Mouse (Mus musculus) intestine, embryonic 14.5 days (tissue): ENCODE results near the gene Mast4. TPM values are rescaled to one million over a fixed set of nuclear protein-coding genes. Genes with fewer than 3 reads are reported as not detected.

ENCODE experiments used
- ATAC-seq: fragments of 200-750 bp; cut with Nextera tagmentation; replicated peaks from 2 replicates; pipeline ENCODE4 v1.8.0; 2017; ENCODE audit warnings: low read depth, moderate number of reproducible peaks, moderate TSS enrichment, moderate library complexity; ENCODE audit not compliant: low FRiP score, low TSS enrichment
- DNase-seq: peaks from one replicate; pipeline ENCODE4 v3.0.0-alpha.2; 2018; ENCODE audit warnings: low spot score
- H3K27ac ChIP-seq: fragments of 300-500 bp; sonication (generic); 2 replicates; pipeline ENCODE4 v1.5.1; 2014; ENCODE audit warnings: low read depth, mild to moderate bottlenecking, control low read depth
- H3K27me3 ChIP-seq: fragments of 300-500 bp; sonication (generic); replicated peaks from 2 replicates; pipeline ENCODE4 v1.6.1; 2014; ENCODE audit warnings: low read length, control low read depth; ENCODE audit not compliant: control insufficient read depth, insufficient read depth
- H3K36me3 ChIP-seq: fragments of 300-500 bp; sonication (generic); 2 replicates; pipeline ENCODE4 v1.6.1; 2014; ENCODE audit warnings: low read length, control low read depth; ENCODE audit not compliant: control insufficient read depth, insufficient read depth
- H3K4me1 ChIP-seq: fragments of 300-500 bp; sonication (generic); replicated peaks from 2 replicates; pipeline ENCODE4 v1.6.1; 2014; ENCODE audit warnings: low read length, control low read depth, mixed read lengths; ENCODE audit not compliant: control insufficient read depth, insufficient read depth
- H3K4me2 ChIP-seq: fragments of 300-500 bp; sonication (generic); 2 replicates; pipeline ENCODE4 v1.6.1; 2014; ENCODE audit warnings: low read length
- H3K4me3 ChIP-seq: fragments of 300-500 bp; sonication (generic); 2 replicates; pipeline ENCODE4 v1.5.1; 2014; ENCODE audit warnings: low read depth, low read length, control low read depth, mixed read lengths
- H3K9ac ChIP-seq: fragments of 300-500 bp; sonication (generic); 2 replicates; pipeline ENCODE4 v1.6.1; 2014; ENCODE audit warnings: mild to moderate bottlenecking, low read length
- H3K9me3 ChIP-seq: fragments of 300-500 bp; sonication (generic); 2 replicates; pipeline ENCODE4 v1.6.1; 2016; ENCODE audit warnings: low read length, control low read depth; ENCODE audit not compliant: control insufficient read depth
- WGBS: fragments of 180-500 bp; shearing (Covaris S2); extraction: QIAGEN DNeasy Blood & Tissue Kit; methylation state at CpG from one replicate; pipeline ENCODE4 v1.1.7; 2014; 5-methylcytosine and 5-hydroxymethylcytosine counted together
- polyA plus RNA-seq: library from polyadenylated mRNA; unstranded; fragments of >200 nt; fragmentation: Nextera tagmentation; extraction: Ambion mirVana; gene quantifications from 2 replicates; pipeline ENCODE4 v1.2.1, GENCODE M21; 2014

Mast4 gene
- polyA plus RNA-seq, 1 experiment from 2014 or later: 31.9 TPM

DNA sequence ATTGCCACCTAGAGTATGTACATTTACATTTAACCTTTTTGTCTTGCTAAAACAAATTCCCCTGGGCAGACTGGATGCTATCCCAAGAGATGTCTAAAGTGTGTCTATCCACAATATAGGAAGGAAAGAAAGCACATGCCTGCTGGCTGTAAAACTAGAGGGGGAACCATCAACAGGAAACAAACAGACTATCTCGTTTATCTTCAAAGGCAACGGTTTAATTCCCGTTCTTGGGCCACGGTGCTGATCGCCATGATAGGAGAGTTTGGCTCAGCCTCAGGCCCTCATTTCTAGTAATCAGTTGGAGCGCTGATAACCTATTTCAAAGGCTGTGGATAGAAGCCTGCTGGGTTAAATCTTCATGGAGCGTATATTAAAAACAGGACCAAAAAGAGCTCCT, 567.2 kb downstream of the Mast4 start:
- no peak overlapping the region for H3K27ac ChIP-seq
- no peak overlapping the region for H3K4me3 ChIP-seq
- H3K27me3 ChIP-seq: no peaks in the 10 kb centered on the region
- H3K9me3 ChIP-seq: no peaks in the 10 kb centered on the region
- H3K4me1 ChIP-seq: no peaks in the 10 kb centered on the region
- ATAC-seq: no peak
- WGBS: 89% methylated on average over 7 of the region's 7 CpGs
- no peak overlapping the region for H3K4me2 ChIP-seq
- no peak for DNase-seq
- peaks cover 54% of the 10 kb centered on the region for H3K36me3 ChIP-seq
- H3K9ac ChIP-seq: no peak overlapping the region

DNA sequence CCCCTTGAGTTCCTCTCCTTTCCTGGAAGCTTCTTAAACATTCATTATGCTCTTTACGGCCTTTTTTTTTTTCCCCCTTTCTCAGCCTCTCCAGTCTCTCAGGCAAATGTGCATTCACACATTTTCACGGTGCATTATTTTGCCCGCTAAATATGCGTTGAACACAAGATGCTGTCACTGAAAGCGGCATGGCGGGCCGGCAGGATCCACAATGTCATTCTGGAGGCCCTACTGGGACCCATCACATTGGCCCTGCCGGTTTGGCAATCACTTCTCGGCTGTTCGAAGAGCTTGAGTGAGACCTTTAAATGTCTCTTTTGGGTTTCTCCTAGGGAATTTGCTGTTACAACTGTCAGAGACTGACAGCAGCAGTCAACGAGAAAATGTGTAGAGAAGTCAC, 569.1 kb downstream of the Mast4 start:
- H3K36me3 ChIP-seq: peaks cover 53% of the 10 kb centered on the region

DNA sequence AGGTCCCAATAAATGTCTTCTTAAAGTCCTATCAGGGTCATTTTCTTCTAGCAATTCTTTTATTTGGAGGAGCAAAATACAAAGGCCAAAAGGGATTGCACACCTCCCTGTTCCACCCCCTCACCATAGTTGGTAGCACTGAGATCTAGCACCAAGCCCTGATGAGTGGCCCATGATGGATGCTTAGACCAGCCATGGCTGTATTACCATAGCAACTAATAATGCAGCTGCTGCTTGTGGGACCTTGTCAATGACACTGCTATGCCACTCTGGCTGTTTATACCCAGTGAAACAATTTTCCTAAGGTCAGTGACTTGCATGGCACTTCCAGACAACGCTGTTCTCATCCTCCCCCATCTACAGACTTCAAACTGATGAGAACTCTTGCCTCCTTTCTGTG, 570.1 kb downstream of the Mast4 start:
- Histone ChIP-seq H3K27ac (no peak overlapping the region), H3K4me1 (no peaks in the 10 kb centered on the region), H3K9ac (no peak overlapping the region), H3K4me3 (no peak overlapping the region), H3K9me3 (no peaks in the 10 kb centered on the region), H3K36me3 (peaks cover 59% of the 10 kb centered on the region), H3K27me3 (no peaks in the 10 kb centered on the region), H3K4me2 (no peak overlapping the region)
- 76% methylated on average over 1 of the region's 1 CpGs for WGBS
- ATAC-seq (no peak), DNase-seq (no peak)

More for the DNA sequence above, 569.1 kb downstream of the Mast4 start:
- WGBS: 92% methylated on average over 11 of the region's 11 CpGs
- H3K4me2 ChIP-seq: no peak overlapping the region
- H3K27ac ChIP-seq: no peak overlapping the region
- no peak for DNase-seq
- no peak overlapping the region for H3K9ac ChIP-seq
- ATAC-seq: no peak
- no peaks in the 10 kb centered on the region for H3K9me3 ChIP-seq
- H3K4me1 ChIP-seq: no peaks in the 10 kb centered on the region
- H3K4me3 ChIP-seq: no peak overlapping the region
- no peaks in the 10 kb centered on the region for H3K27me3 ChIP-seq

DNA sequence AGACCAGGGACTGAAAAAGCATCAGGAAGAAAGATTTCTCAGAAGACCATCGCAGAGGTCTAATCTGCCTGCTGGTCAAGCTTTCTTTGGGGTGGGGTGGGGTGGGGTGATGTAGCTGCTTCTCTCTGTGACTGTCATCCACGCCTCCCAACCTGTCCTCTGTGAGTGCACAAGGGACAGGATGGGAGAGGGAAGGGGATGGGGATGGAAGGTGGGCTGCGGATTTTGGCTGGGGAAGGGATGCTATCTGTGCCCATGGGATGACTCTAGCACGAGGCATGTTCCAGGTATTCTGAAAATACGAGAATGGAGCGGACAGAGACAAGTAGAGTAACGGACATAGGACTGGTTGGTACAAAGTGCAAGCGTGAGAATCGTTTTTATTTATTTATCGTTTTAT, 572.1 kb downstream of the Mast4 start:
- no peaks in the 10 kb centered on the region for H3K27me3 ChIP-seq
- no peaks in the 10 kb centered on the region for H3K9me3 ChIP-seq
- H3K4me2 ChIP-seq: no peak overlapping the region
- no peak overlapping the region for H3K27ac ChIP-seq
- H3K4me1 ChIP-seq: no peaks in the 10 kb centered on the region
- peaks cover 59% of the 10 kb centered on the region for H3K36me3 ChIP-seq
- ATAC-seq (no peak), DNase-seq (no peak)
- 90% methylated on average over 10 of the region's 10 CpGs for WGBS
- no peak overlapping the region for H3K9ac ChIP-seq
- H3K4me3 ChIP-seq: no peak overlapping the region

DNA sequence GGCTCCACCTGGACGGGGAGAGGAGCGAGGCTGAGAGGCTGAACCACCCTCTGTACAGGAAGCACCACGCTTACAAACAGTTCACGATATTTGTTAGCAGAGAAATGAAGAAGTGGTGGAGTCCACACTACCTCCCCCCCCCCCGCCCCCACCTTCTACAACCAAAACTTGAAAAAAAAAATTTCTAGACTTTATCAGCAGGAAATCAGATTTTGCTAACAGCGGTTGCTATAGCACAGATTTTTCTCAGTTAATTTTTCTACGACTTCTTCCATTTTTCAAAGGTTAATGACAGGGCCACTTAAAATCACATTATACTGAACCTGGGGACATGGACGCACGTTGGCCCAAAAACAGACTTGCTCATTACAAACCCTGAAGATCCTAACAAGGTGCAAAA, 572.9 kb downstream of the Mast4 start:
- Histone ChIP-seq H3K4me3 (no peak overlapping the region), H3K27ac (no peak overlapping the region), H3K9me3 (no peaks in the 10 kb centered on the region), H3K27me3 (no peaks in the 10 kb centered on the region), H3K4me1 (no peaks in the 10 kb centered on the region), H3K9ac (no peak overlapping the region), H3K4me2 (no peak overlapping the region), H3K36me3 (peaks cover 54% of the 10 kb centered on the region)
- 79% methylated on average over 9 of the region's 9 CpGs for WGBS
- no peak for DNase-seq
- ATAC-seq: no peak

DNA sequence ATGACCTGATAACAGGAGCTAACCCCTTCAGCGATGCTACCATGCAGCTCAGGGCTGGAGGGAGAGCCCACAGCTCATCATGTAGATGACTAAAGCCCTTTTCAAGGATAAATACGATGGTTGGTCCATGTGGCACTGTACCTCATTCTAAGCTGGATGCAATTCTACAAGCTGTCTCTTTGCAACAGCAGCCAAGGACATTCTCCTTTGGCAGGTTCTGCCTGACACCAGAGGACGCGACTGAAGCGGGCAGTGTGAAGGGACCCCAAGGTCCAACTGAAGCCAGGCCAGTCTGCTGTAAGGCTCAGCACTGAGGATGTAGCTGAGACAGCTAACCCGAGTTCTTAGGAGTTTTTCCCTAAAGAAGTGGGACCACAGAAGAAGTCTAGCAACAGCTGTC, 576.3 kb downstream of the Mast4 start:
- WGBS: 92% methylated on average over 6 of the region's 6 CpGs
- H3K9me3 ChIP-seq: no peaks in the 10 kb centered on the region
- no peak overlapping the region for H3K4me3 ChIP-seq
- H3K27me3 ChIP-seq: no peaks in the 10 kb centered on the region
- DNase-seq (no peak), ATAC-seq (no peak)
- H3K4me2 ChIP-seq: no peak overlapping the region
- peaks cover 53% of the 10 kb centered on the region for H3K36me3 ChIP-seq
- H3K27ac ChIP-seq: no peak overlapping the region
- no peak overlapping the region for H3K9ac ChIP-seq
- no peaks in the 10 kb centered on the region for H3K4me1 ChIP-seq

DNA sequence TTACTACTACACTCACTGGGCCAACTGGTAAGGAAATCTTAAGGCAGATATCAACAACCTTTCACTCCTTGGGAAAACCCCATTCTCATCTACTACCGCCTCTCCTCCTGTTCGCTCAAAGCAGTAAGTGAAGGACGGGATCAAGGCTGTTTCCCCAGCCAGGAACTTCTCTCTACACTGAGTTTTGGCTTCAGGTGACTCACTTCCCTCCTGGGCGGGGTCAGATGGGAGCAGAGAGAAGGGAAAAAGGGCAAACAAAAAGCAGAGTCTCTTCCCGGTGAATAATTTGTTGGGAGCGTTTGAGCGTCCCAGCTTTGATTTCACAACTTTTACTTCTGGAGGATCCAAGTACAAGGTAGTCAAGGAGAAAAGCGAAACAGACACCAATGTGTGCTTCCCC, 578.2 kb downstream of the Mast4 start:
- Histone ChIP-seq H3K4me2 (no peak overlapping the region), H3K27me3 (no peaks in the 10 kb centered on the region), H3K9ac (no peak overlapping the region), H3K9me3 (no peaks in the 10 kb centered on the region), H3K4me3 (no peak overlapping the region), H3K4me1 (no peaks in the 10 kb centered on the region), H3K36me3 (peaks cover 66% of the 10 kb centered on the region), H3K27ac (no peak overlapping the region)
- WGBS: 90% methylated on average over 8 of the region's 8 CpGs
- ATAC-seq (no peak), DNase-seq (no peak)

DNA sequence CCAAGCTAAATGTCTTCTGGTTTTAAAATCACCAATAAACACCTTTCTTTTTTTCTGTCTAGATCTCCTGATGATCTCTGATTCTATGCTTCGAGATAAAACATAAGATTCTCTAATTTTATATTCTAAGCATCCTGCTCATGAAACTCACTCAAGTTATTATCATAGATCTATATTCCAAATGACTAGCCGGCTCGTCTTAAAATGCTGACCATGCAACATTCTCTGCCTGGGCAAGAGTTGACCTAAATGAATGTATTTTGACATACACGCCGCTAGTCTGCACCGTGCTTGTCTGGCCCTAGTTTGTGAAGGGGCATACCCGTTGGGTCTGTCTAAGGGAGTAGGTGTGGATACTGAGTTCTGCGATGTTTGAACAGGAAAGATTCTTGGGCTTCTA, 579.2 kb downstream of the Mast4 start:
- H3K4me2 ChIP-seq: no peak overlapping the region
- no peak overlapping the region for H3K9ac ChIP-seq
- whole genome bisulfite sequencing: 94% methylated on average over 8 of the region's 8 CpGs
- H3K36me3 ChIP-seq: peaks cover 66% of the 10 kb centered on the region
- H3K4me1 ChIP-seq: no peaks in the 10 kb centered on the region
- H3K4me3 ChIP-seq: no peak overlapping the region
- H3K27me3 ChIP-seq: no peaks in the 10 kb centered on the region
- H3K27ac ChIP-seq: no peak overlapping the region
- ATAC-seq (no peak), DNase-seq (no peak)
- H3K9me3 ChIP-seq: no peaks in the 10 kb centered on the region

DNA sequence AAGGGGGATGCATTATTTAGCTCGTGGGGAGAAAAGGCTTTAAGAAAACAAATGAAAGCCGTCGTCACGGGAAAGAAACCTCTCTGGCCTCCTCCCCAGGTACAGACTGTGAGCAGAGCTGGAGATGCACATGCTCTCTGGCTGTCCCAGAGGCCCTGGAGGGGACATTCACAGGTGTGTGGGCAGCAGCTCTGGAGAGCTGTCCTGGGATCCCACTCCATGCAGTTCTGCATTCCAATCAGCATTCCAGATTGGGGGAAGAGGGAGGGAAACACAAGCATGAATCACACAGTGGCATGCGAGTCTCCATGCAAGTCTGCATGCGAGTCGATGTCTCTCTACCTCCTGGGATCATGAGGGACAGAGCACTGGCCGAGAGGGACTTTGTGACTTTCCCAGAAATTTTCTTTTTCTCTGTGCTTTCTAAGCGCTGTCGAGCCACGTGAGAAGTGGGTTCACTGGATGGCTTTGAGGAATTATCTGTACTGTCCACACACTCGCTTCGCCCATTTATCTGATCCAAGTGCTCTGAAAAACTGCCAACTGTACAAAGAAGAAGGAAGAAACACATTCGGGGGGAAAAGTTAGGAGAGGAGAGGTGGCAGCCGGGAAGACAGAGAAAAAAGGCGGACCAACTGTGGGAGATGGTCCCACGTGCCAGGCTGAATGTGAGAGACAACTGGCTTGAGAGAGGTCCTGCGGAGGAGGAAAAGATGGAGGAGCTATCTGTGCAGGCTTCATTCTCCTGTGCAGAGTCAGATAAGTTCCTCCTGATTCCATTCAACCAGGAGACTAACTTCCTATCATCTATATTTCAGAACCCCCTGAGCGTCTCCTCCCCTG, 580.4 kb downstream of the Mast4 start:
- no peak overlapping the region for H3K27ac ChIP-seq
- H3K9ac ChIP-seq: no peak overlapping the region
- no peak overlapping the region for H3K4me3 ChIP-seq
- no peak for ATAC-seq
- H3K36me3 ChIP-seq: peaks cover 64% of the 10 kb centered on the region
- H3K4me2 ChIP-seq: no peak overlapping the region
- H3K27me3 ChIP-seq: no peaks in the 10 kb centered on the region
- no peaks in the 10 kb centered on the region for H3K4me1 ChIP-seq
- 76% methylated on average over 19 of the region's 19 CpGs for WGBS
- DNase-seq: no peak
- H3K9me3 ChIP-seq: no peaks in the 10 kb centered on the region
